Mouse (Mus musculus): ENCODE measurements around the gene Dot1l. TPM values are rescaled to one million over a fixed set of nuclear protein-coding genes. Genes with fewer than 3 reads are reported as not detected.
"Not testable (repeated sequence)": the region's sequence is repeated elsewhere in the genome, so short reads cannot be mapped to it uniquely, and the experiment has no call there.

The Dot1l gene
- total RNA-seq, 2 experiments from 2014 or later = 61.0 to 67.4 TPM

GRCm38 (mm10) chr10:80808985-80809632 is 54.1 kb downstream of the Dot1l start:
- no peak for DNase-seq (ENCODE audit: low spot score in 2 of 2)

GRCm38 (mm10) chr10:80810084-80810483 is 55.1 kb downstream of the Dot1l start:
- no peak for DNase-seq (ENCODE audit: low spot score in 2 of 2)

- DNase-seq (ENCODE audit: low spot score in 2 of 2) = no peak
Observed at GRCm38 (mm10) chr10:80812391-80813041, 57.5 kb downstream of the Dot1l start.

- no peak for DNase-seq (ENCODE audit: low spot score in 2 of 2)
Observed at GRCm38 (mm10) chr10:80813366-80813765, 58.4 kb downstream of the Dot1l start, which contains the start of gene Jsrp1. Gene Jsrp1, minus strand, starts transcription at chr10:80813498.

GRCm38 (mm10) chr10:80814800-80815199 is 59.8 kb downstream of the Dot1l start:
- DNase-seq (ENCODE audit: low spot score in 2 of 2) = no peak

GRCm38 (mm10) chr10:80816303-80816702 is 61.3 kb downstream of the Dot1l start:
- DNase-seq (ENCODE audit: low spot score in 2 of 2) = not testable (repeated sequence)

GRCm38 (mm10) chr10:80817164-80817563 is 62.2 kb downstream of the Dot1l start:
- no peak for DNase-seq (ENCODE audit: low spot score in 2 of 2)

- not testable (repeated sequence) for DNase-seq (ENCODE audit: low spot score in 2 of 2)
Observed at GRCm38 (mm10) chr10:80817955-80818354, 62.9 kb downstream of the Dot1l start.

GRCm38 (mm10) chr10:80818599-80819281 is 63.7 kb downstream of the Dot1l start:
- no peak for DNase-seq (ENCODE audit: low spot score in 2 of 2)

- DNase-seq (ENCODE audit: low spot score in 2 of 2) = no peak
Observed at GRCm38 (mm10) chr10:80819406-80819805, 64.4 kb downstream of the Dot1l start.

- peak in 1 of 2 experiments; percentile 21 for DNase-seq (ENCODE audit: low spot score in 2 of 2)
Observed at GRCm38 (mm10) chr10:80821991-80822390, 67.0 kb downstream of the Dot1l start.

- DNase-seq (ENCODE audit: low spot score in 2 of 2) = no peak
Observed at GRCm38 (mm10) chr10:80822528-80822927, 67.5 kb downstream of the Dot1l start.

- DNase-seq (ENCODE audit: low spot score in 2 of 2) = no peak
Observed at GRCm38 (mm10) chr10:80823316-80823715, 68.3 kb downstream of the Dot1l start.

GRCm38 (mm10) chr10:80823847-80824643 is 69.0 kb downstream of the Dot1l start:
- no peak for DNase-seq (ENCODE audit: low spot score in 2 of 2)

GRCm38 (mm10) chr10:80824827-80825226 is 69.8 kb downstream of the Dot1l start:
- no peak for DNase-seq (ENCODE audit: low spot score in 2 of 2)

GRCm38 (mm10) chr10:80826151-80827062 is 71.4 kb downstream of the Dot1l start, which contains the start of gene Oaz1:
Gene Oaz1, plus strand, starts transcription at chr10:80826656.
- DNase-seq (ENCODE audit: low spot score in 2 of 2) = peak; percentile 97 to 99

- DNase-seq (ENCODE audit: low spot score in 2 of 2) = no peak
Observed at GRCm38 (mm10) chr10:80827063-80827869, 72.3 kb downstream of the Dot1l start.

GRCm38 (mm10) chr10:80827870-80828420 is 72.9 kb downstream of the Dot1l start:
- DNase-seq (ENCODE audit: low spot score in 2 of 2) = no peak

- not testable (repeated sequence) for DNase-seq (ENCODE audit: low spot score in 2 of 2)
Observed at GRCm38 (mm10) chr10:80828587-80828986, 73.6 kb downstream of the Dot1l start.

All from layer of hippocampus, postnatal 10 days (tissue).